Mouse (Mus musculus): ENCODE results near the gene Olfr1155. TPM values are rescaled to one million over a fixed set of nuclear protein-coding genes. Genes with fewer than 3 reads are reported as not detected.

The Olfr1155 gene
- total RNA-seq (2023), result not detected

GRCm38 (mm10) chr2:87945037-87945436, at the start of gene Olfr1155:
Gene Olfr1155 (minus strand): TSS chr2:87945137.

GRCm38 (mm10) chr2:87989813-87990212, 44.9 kb upstream of the Olfr1155 start, which contains the start of gene Olfr1158:
Gene Olfr1158 (plus strand): TSS chr2:87990113.

GRCm38 (mm10) chr2:87974563-87974962, 29.6 kb upstream of the Olfr1155 start, which contains the start of gene Olfr74:
Gene Olfr74 (minus strand): TSS chr2:87974663.

GRCm38 (mm10) chr2:87968199-87968598, 23.3 kb upstream of the Olfr1155 start, which contains the start of gene Olfr1157:
Gene Olfr1157 (minus strand): TSS chr2:87968299.

GRCm38 (mm10) chr2:87953000-87953399, 8.1 kb upstream of the Olfr1155 start, which contains the start of gene Olfr1156:
Gene Olfr1156 (minus strand): TSS chr2:87953100.

GRCm38 (mm10) chr2:87905066-87905465, 39.9 kb downstream of the Olfr1155 start, which contains the start of gene Olfr1154:
Gene Olfr1154 (minus strand): TSS chr2:87905166.

GRCm38 (mm10) chr2:87894662-87895061, 50.3 kb downstream of the Olfr1155 start, which contains the start of gene Olfr1153:
Gene Olfr1153 (plus strand): TSS chr2:87894962.

Other genes with a start within 250 kb of the Olfr1155 start
- not detected for gene Olfr1137, start 232.0 kb downstream of the Olfr1155 start, total RNA-seq (2023)
- gene Olfr1138, start 205.2 kb downstream of the Olfr1155 start, total RNA-seq (2023), result not detected
- gene Olfr1140, start 201.4 kb downstream of the Olfr1155 start, total RNA-seq (2023), result not detected
- not detected for gene Olfr1141, start 191.1 kb downstream of the Olfr1155 start, total RNA-seq (2023)
- not detected for gene Olfr152, start 165.7 kb downstream of the Olfr1155 start, total RNA-seq (2023)
- gene Olfr1143, start 144.5 kb downstream of the Olfr1155 start, total RNA-seq (2023), result not detected
- not detected for gene Olfr1145, start 135.3 kb downstream of the Olfr1155 start, total RNA-seq (2023)
- gene Olfr1148, start 114.6 kb downstream of the Olfr1155 start, total RNA-seq (2023), result not detected
- not detected for gene Olfr1150-ps1, start 101.1 kb downstream of the Olfr1155 start, total RNA-seq (2023)
- not detected for gene Olfr1151, start 89.3 kb downstream of the Olfr1155 start, total RNA-seq (2023)
- not detected for gene Olfr1152, start 78.6 kb downstream of the Olfr1155 start, total RNA-seq (2023)
- gene Olfr1153, start 50.2 kb downstream of the Olfr1155 start, total RNA-seq (2023), result not detected
- gene Olfr1154, start 40.0 kb downstream of the Olfr1155 start, total RNA-seq (2023), result not detected
- not detected for gene Olfr1156, start 8.0 kb upstream of the Olfr1155 start, total RNA-seq (2023)
- gene Olfr1157, start 23.2 kb upstream of the Olfr1155 start, total RNA-seq (2023), result not detected
- not detected for gene Olfr74, start 29.5 kb upstream of the Olfr1155 start, total RNA-seq (2023)
- not detected for gene Olfr1158, start 45.0 kb upstream of the Olfr1155 start, total RNA-seq (2023)
- gene Olfr1160, start 63.1 kb upstream of the Olfr1155 start, total RNA-seq (2023), result not detected
- gene Olfr1161, start 77.6 kb upstream of the Olfr1155 start, total RNA-seq (2023), result not detected
- gene Olfr73, start 92.6 kb upstream of the Olfr1155 start, total RNA-seq (2023), result not detected
- not detected for gene Olfr1162, start 106.0 kb upstream of the Olfr1155 start, total RNA-seq (2023)
- not detected for gene Olfr1163, start 126.7 kb upstream of the Olfr1155 start, total RNA-seq (2023)
- not detected for gene Olfr1164, start 148.8 kb upstream of the Olfr1155 start, total RNA-seq (2023)
- not detected for gene Olfr1166, start 183.1 kb upstream of the Olfr1155 start, total RNA-seq (2023)
- gene Olfr1167, start 210.1 kb upstream of the Olfr1155 start, total RNA-seq (2023), result not detected
- gene Olfr1168, start 236.7 kb upstream of the Olfr1155 start, total RNA-seq (2023), result not detected

All from CD4-positive naive resting alpha-beta T cell, adult 57 days (primary cell).